Mouse (Mus musculus): ENCODE data around the gene Ppih.

The Ppih gene

DNA sequence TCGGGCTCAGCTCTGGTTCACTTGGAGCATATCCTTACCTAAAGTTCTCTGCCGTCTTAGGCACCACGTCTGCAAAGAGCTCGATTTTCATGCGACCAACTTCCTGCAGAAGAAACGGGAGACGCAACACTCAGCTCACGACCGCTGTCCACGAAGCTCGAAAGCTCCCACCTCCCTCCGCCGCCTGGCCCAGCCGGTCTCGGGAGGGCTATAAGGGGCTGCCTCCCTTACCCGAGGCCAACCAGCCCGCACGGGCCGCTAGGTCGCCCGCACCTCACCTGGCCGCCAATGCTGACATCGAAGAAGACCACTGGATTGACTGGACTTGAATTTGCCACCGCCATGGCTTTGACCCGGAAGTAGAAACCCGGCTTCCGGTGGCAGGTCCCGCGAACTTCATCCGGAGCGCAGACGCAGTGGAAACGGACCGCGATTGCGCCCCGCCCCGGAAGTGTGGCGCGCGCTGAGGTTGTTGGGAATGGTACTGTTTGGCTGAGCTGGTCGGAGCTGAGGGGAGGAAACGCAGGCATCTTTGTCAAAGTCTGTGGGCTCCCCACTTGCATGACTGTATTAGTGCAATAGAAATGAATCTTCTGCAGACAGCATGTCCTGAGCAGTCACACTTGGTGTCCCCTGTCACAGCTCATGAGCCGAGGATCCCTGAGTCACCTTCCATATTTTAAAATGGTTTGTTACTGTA lies at the start of gene Ppih:
Ppih (minus strand) TSS at position 416 of the 700 bp plus-strand sequence.
- DNase-seq (ENCODE audit: low read depth in 2 of 2, low spot score in 2 of 2), result peak; percentile 90 to 92

DNA sequence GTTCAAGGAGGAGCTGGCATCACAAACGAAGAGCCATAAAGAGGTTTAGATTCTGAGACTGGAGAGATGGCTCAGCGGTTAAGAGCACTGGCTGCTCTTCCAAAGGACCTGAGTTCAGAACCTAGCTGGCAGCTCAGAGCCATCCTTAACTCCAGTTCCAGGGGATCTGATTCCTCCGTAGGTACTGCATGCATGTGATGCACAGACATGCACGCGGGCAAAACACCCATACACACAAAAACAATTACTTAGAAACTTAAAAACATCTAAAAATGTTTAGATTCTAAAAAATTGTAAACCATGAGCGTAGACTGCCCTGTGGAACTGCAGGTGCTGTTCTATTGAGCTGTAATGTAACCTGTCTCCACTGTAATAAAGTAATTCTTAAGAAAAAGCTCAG lies 49.1 kb upstream of the Ppih start:
- no peak for DNase-seq (ENCODE audit: low read depth in 2 of 2, low spot score in 2 of 2)

GRCm38 (mm10) chr4:119366758-119367526 lies 46.6 kb upstream of the Ppih start:
- DNase-seq (ENCODE audit: low read depth in 2 of 2, low spot score in 2 of 2), result no peak

- no peak for DNase-seq (ENCODE audit: low read depth in 2 of 2, low spot score in 2 of 2)
These were observed 41.9 kb upstream of the Ppih start for GRCm38 (mm10) chr4:119362231-119362630.

DNA sequence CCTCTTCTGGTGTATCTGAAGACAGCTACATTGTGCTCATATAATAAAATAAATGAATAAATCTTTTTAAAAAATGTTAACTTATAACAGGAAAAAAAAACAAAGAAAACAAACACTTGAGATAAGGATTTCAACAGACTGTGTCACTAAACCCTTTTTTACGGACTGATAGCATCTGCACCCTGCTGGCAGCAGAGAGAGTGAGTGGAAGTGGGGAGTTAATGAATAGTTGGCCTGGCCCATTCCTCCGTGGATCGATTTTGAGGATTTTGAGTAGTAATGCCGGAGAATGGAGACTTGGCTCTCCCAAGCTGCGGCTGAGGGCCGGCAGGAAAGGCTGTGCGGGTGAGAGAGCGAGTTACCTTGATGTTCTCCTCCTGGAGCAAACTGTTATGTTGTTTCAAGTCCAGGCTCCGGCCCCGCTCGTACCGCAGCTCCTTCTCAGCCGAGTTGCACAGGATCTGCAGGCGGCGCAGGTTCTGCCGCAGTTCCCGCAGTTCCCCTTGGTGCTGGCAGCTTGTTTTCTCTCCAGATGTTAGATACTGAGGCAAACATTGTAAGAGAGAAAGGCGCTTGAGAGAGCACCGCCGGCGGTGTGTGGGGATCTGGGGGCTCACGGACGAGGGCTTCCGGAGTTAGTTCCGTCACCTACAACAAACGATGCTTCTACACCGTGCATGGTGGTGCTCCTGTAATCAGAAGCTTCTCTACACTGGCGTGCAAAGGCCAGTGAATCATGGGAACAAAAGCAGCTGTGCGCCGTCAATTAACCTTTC lies 39.0 kb upstream of the Ppih start:
- peak; percentile 4 to 21 for DNase-seq (ENCODE audit: low read depth in 2 of 2, low spot score in 2 of 2)

- no peak for DNase-seq (ENCODE audit: low read depth in 2 of 2, low spot score in 2 of 2)
These were observed 25.2 kb upstream of the Ppih start for GRCm38 (mm10) chr4:119345508-119345907.

DNA sequence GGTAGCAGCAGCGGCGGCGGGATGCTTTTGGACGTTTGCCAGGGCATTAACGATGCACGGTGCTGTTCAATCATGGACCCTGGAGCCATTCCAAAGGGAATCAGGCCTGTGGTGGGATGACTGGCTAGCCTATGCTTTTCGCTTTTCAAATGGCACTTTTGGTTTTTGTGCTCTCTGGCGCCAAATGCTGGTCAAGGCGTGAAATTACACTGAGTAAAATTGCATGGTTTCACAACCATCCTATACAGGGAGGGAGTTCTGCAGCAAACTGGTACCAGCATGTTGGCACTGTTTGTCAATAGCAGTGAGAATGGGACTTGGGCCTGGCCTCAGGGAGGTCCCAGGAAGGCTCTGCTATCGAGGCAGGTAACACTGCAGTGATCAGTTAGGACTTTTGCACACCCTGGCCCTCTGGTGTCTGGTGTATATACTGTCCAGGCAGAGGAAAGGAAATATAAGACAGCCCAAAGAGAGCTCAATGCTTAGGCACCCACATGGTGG lies 18.6 kb upstream of the Ppih start:
- peak in 1 of 2 experiments; percentile 34 for DNase-seq (ENCODE audit: low read depth in 2 of 2, low spot score in 2 of 2)

DNA sequence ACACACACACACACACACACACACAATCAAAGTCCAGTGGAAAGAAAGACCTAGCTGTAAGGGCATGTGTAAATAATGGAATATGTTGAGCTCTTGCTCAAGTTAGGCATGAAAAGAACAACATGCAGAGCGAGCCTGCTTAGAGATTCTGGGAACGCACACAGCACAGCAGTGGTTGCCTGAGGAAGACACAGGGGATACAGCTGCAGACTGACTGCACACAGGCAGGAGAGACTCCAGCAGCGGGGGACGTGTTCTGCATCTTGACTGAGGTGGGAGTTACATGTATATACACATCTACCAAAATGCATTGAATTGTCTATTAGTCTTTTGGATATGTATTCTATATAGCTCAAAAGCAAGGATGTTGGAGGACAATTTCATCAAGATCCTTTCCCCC lies 18.1 kb upstream of the Ppih start:
- no peak for DNase-seq (ENCODE audit: low read depth in 2 of 2, low spot score in 2 of 2)

DNA sequence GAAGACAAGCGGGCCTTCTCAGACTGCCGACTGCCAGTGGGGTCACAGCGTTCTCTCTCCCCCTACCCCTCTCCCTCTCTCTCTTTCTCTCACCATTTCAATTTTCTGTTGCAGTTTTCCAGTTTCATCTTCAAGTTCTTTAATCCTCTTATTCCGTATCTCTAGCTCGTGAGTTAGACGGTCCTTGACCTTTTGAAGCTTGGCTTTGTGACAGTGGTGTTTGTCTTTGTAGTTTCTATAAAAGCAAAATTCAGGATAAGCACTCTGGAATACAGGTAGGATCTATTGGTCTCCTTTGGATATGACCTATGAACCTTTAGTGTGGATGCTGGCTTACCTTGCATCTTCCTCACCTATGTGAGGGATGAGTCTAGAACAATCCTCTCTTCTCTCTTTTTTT lies 13.1 kb upstream of the Ppih start:
- DNase-seq (ENCODE audit: low read depth in 2 of 2, low spot score in 2 of 2), result no peak

GRCm38 (mm10) chr4:119320896-119321550 lies 677 bp upstream of the Ppih start:
- DNase-seq (ENCODE audit: low read depth in 2 of 2, low spot score in 2 of 2), result no peak

DNA sequence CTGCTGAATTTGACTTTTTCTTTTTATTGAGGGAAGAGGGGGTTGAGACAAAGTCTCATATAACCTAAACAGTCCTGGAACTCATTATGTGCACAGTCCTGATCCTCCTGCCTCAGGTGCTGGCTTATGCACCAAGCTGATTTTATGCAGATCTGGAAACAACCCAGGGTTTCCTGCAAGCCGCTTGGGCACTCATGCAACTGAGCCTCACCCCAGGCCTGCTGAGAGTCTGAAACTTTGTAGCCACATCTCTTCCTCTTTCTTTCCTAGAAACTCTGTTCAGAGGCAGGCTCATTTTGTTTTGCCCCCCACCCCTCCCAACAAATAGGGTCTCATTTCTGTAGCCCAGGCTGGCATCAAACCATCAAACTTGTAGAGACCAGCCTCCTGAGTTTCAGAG lies 6.6 kb downstream of the Ppih start:
- no peak for DNase-seq (ENCODE audit: low read depth in 2 of 2, low spot score in 2 of 2)

GRCm38 (mm10) chr4:119305418-119305817 lies 14.9 kb downstream of the Ppih start:
- DNase-seq (ENCODE audit: low read depth in 2 of 2, low spot score in 2 of 2), result no peak

- no peak for DNase-seq (ENCODE audit: low read depth in 2 of 2, low spot score in 2 of 2)
These were observed 17.1 kb downstream of the Ppih start for GRCm38 (mm10) chr4:119303291-119303690.

DNA sequence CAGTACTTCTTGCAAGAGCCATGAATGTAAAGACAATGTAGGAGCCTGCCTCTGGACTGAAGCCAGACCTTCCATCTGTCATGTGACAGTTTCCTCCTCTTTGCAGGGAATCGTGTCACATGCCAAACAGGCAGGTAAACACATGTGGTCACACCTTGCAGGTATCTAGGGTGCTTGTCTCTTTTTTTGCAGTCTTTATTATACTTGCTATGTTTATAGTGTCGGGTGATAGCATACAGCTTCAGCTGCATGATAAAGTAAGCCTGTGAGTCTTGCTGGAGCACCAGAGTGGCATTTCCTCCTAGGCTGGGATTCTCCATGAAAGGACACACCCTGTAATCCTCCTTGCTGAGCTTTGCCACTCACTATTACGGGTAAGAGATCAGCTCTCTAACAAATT lies 18.6 kb downstream of the Ppih start:
- no peak for DNase-seq (ENCODE audit: low read depth in 2 of 2, low spot score in 2 of 2)

GRCm38 (mm10) chr4:119300761-119301160 lies 19.6 kb downstream of the Ppih start:
- no peak for DNase-seq (ENCODE audit: low read depth in 2 of 2, low spot score in 2 of 2)

DNA sequence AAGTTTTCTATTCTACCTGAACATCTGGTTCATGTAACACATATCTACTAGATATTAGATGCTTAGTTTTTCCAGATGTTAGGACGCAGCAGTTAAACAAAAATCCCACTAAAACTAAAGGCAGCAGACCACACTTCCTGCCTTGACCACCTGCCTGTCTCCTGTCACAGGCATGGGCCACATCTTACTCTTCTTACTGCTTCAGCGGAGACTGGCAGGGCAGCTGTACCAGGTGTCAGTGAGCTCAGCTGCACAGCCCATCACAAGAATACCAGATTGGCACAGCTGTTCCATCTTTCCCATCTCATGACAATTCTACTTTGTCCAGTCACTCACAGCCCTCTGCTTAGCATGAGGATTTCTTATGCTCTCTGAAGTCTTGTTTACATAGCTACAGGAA lies 23.0 kb downstream of the Ppih start:
- no peak for DNase-seq (ENCODE audit: low read depth in 2 of 2, low spot score in 2 of 2)

- no peak for DNase-seq (ENCODE audit: low read depth in 2 of 2, low spot score in 2 of 2)
These were observed 25.3 kb downstream of the Ppih start for GRCm38 (mm10) chr4:119295134-119295453.

DNA sequence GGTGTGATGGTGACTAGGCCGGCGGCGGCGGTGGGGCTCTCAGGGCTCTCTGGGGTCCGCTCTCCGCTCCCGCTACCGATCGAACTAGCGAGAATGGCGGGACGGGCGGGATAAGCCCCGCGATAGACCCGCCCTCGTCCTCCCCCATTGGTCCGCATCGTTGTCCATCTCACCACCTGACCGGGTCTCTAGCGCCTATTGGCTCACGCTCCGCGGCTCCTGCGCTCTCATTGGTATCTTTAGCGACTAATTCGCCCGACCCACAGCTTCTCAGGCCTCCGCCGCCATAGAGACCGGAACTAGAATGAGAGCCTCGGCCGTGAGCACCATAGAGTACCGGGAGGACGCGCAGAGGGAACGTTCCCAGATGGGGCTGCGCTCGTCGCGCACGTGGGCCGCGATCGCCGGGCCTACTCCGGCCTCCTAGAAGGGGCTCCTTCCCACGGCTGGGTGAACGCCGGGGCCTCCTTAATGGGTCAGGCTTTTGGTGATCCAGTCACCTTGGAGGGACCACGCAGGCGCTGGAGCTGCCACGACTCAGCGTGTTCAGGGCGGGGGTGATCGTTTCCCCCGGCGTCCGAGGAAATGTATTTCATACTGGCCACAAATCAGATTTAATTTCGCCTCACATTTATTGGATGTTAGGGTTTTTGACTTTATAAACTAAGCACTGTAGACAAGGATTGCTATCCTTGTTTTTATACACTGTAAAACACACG lies 25.8 kb downstream of the Ppih start, which contains the start of gene Ybx1:
Ybx1 (minus strand) TSS at position 190 of the 719 bp plus-strand sequence.
- DNase-seq (ENCODE audit: low read depth in 2 of 2, low spot score in 2 of 2), result peak; percentile 96

- peak; percentile 19 to 36 for DNase-seq (ENCODE audit: low read depth in 2 of 2, low spot score in 2 of 2)
These were observed 26.6 kb downstream of the Ppih start for GRCm38 (mm10) chr4:119293574-119294258.
